Mouse (Mus musculus): Measurements from ENCODE around the gene Srrt. TPM values are rescaled to one million over a fixed set of nuclear protein-coding genes. Genes with fewer than 3 reads are reported as not detected.

Gene Srrt
- 326 and 333 TPM in 2 replicates for total RNA-seq (2017)

DNA sequence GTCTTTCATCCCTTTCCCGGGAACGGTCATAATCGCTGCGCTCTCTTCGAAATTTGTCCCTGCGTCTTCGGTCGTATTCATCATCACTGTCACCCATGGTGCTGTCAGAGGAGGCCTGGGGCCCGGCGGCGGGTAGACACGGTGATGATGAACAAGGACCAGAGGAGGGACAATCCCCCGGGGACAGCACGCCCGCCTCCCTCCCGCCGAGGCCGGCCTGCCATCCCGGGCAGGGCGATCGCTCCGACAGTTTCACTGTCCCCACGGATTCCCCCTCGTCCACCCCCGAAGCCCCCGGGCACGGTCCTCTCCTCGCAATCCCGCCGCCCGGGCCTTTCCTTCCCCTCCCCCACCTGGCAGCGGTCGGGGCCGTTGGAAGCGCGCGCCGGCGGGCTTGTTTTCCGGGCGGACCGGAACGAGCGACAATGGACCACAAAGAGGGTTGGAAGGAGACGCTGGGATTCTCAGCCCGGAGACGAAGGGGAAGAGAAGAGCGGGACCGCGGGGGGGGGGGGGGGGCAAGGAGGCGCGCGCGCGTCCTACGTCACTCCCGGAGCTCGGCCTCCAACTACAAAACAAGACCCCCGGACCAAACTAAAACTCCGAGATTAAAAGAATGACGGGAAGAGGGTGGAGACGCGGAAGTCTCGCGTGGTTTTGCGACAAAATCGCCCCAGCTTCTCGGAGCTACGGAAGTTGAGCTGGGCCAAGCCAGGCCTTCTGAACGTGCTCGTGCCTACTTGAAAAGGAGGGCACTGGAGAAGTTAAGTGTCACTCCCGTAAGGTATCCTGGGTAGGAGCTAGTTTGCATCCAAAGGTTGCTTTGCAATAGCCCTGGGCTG, at the start of gene Srrt:
Srrt (minus strand) TSS at position 604 of the 842 bp plus-strand sequence.
- peak; percentile 75 for ATAC-seq (ENCODE audit: extremely low read depth, insufficient number of reproducible peaks, low FRiP score, poor library complexity, severe bottlenecking)

DNA sequence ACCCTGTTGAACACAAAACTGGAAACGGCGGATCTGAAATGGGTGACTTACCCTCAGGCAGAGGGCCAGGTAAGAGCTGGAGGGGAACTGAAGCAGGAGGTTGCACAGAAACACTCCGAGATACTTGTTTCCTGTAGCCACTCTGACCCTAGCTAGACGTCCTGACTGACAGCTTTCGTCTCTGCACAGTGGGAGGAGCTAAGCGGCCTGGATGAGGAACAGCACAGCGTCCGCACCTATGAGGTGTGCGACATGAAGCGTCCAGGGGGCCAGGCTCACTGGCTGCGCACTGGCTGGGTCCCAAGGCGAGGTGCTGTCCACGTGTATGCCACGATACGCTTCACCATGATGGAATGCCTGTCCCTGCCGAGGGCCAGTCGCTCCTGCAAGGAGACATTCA, 46.6 kb upstream of the Srrt start:
- no peak for ATAC-seq (ENCODE audit: extremely low read depth, insufficient number of reproducible peaks, low FRiP score, poor library complexity, severe bottlenecking)

DNA sequence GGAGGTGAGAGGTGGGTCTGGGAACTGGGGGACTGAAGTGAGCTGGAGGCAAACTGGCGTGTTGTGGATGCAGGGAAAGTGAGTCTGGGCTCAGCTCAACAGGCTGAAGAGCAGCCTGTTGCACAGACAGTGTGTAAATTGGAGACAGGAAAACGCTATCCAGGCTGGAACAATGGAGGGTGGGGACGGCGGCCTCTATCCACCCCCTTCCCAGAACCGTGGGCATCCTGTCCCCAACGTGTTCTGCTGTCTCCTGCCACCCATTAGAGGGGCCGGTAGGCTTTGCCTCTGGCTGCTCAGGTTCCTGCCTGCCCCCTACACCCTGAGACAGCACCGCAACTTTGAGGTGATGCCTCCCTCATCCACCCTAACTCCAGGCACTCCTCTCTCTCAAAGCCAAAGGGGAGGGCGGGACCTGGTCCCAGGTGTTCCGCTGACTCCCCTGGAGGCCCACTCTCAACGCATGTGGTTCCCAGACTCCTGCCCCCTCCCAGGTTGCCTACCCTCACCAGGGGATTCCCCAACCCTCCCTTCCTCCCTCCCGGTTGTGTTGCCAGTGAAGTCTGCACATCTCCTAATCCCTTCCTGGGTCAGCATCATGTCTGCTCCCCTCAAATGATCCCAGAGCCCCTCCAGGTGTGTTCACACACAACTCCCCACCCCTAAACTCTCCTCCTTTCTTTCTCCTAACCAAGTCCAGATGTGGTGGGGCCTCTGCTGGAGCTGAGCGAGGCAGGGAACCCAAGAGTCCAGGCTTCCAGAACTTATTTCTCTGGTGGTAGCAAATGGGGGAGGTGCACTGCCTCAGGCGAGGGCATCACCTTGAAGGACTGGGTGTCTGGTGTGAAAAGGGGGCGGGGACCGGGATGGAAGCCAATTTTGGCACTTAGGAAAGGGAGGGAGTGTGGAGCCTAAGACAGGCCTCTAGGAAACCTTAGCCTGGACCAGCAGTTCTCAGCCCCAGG, 44.8 kb upstream of the Srrt start:
- ATAC-seq (ENCODE audit: extremely low read depth, insufficient number of reproducible peaks, low FRiP score, poor library complexity, severe bottlenecking): no peak

DNA sequence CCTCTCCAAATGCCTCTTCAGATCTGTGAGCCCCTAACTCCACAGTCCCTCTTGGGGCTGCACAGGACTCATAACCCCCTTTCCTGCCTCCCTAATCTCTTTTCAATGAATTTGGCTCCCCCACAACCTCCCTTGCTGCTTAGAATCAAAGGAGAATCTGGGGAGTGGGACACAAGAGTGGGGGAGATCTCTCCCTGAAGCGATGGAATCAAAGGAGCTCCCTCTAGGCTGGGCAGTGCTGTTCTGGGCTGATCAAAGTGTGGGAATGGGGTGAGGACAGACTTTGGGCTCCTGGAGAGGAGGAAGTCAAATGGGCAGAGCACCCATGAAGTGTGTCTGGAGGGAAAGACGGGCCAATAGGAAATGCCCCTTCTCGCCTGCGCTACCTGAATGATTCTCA, 43.9 kb upstream of the Srrt start:
- no peak for ATAC-seq (ENCODE audit: extremely low read depth, insufficient number of reproducible peaks, low FRiP score, poor library complexity, severe bottlenecking)

DNA sequence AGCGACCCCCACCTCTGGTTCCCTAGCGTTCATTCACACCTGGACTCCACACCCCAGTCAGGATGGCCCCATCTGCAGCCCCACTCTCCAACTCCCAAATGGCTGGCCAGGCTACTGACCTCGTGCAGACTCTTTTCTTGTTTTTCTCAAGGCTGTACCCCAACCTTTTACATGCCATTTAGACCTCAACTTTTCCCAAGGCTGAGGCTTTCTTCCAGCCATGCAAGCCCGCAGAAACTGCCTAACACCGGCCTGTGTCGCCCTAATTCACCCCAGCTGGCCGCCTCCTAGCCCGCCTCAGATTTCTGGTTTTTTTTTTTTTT, 43.5 kb upstream of the Srrt start:
- ATAC-seq (ENCODE audit: extremely low read depth, insufficient number of reproducible peaks, low FRiP score, poor library complexity, severe bottlenecking): no peak

DNA sequence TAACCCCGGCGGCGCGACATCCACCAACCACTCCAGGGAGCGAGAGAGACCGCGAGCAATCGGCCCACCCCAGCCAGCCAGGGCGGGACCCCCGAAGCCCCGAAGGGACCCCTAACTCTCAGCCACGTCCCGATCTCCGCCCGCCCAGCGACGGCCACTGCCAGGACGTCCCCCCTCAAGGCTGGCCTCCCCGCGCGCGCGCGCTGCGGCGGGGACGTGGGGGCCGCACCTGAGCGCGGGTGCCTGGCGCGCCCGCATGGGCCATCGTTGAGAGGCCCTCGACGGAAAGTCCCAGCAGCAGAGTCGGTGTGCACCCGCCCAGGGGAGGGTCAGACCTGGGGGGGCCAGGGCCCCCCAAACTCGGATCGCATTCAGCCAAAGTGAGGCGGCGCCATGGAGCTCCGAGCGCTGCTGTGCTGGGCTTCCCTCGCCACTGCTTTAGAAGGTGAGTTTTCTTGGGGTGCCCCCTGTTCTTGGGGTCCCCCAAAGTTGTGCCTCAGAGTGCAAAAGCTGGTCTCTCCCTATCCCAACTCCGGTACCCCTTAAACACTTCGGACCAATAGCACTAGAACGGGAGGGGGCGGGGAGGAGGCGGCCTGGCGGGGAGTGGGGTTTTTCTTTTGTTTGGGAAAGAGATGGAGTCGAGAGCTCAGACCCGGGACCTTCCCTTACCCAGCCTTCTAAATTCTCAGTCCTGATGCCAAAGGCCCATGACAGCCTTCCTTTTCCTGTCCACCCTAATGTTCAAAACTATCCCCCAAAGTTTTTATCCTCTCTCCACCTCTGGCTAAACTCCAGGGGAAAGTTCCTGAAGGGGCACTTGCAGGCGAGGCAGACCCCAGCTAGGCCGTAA, 43.0 kb upstream of the Srrt start:
- ATAC-seq (ENCODE audit: extremely low read depth, insufficient number of reproducible peaks, low FRiP score, poor library complexity, severe bottlenecking): no peak

DNA sequence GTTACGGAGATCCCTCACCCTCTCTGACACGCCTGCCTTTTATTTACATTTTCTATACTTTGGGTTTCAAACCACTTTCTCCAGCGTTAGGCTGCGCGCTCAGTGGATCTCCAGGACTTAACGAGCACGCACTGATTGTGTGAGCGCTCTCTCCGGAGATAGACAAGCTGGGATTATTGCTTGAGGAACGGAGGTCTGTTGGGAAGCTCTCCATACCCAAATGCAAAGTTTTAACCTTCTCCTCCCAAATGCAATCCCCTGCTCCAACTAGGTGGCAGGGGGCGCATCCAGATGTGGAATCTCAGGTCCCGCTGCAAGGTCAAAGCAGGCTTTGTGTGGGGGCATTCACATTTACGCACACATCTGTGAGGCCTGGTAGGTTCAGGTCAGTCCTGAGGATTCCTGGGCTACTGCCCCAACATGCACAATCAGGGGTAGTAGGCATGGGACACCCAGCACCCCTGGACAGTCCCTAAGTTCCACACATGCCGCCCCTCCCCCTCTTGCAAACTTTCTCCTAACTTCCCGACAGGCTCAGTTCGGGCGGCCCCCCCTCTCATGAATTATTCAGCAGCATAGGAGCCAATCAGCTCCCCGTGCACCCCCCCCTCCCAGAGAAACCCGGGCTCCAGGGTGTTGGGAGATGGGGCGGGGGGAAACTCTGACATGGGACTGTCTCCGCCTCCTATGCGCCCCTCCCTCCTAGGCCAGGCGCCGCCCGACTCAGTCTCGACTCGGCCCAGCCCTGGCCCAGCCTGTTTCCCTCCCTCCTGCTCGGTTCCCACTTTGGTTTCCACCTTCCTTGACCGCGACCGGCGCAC, 42.1 kb upstream of the Srrt start, which contains the start of gene Ephb4:
Ephb4 (plus strand) TSS at position 726 of the 821 bp plus-strand sequence.
- no peak for ATAC-seq (ENCODE audit: extremely low read depth, insufficient number of reproducible peaks, low FRiP score, poor library complexity, severe bottlenecking)

DNA sequence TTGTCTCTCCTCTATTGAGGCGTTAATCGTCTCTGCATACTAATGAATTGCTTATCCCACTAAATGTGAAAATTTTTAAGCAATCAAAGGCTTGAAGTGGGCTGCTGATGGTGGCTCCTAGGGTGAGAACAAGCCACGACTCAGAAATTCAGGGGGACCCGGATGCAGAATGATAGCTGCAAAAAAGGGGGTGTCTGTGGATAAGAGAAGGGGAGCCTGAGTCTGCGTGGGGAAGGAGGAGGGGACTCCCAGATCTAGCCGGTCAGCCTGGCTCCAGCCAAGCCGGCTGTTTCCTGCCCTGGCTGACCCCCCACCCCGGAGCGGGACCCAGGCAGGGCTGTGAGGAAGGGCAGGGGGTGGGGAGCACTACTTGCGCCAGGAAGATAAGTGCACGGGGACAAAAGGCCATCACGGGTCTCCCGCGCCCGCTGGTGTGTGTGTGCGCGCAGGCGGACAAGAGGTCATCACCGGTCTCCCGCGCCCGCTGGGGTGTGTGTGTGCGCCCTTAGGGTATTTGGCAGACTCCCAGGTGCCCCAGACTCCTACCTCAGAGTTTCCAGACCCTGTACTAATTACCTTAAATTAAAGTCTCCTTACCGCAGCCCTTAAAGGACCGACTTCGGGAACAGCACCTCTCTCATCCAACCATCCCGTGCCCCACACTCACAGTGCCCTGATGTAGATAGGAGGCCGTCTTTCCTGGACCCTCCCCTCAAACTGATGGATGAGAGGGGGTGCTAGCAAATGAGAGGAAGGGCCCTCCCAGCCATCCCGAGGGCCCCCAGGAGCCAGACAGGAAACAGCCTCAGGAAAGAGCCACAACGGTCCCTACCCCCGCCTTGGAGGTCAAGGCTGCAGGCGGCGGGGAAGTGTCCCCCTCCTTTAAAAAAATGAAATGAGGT, 41.3 kb upstream of the Srrt start:
- no peak for ATAC-seq (ENCODE audit: extremely low read depth, insufficient number of reproducible peaks, low FRiP score, poor library complexity, severe bottlenecking)

DNA sequence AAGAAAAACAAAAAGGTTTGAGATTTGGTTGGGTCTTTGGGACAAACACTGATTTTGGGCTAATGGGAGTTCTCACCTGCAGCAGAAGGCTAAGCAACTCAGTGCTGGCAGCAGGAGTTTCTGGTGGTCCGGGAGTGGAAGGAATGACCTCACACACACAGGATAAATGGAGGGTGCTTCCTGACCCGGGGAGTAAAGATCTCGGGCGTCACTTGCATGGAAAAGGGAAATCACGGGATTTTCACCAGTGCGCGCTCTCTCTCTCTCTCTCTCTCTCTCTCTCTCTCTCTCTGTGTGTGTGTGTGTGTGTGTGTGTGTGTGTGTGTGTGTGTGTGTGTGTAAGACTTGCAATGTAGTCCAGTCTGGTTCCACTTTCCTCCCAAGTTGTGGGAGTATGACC, 40.4 kb upstream of the Srrt start:
- ATAC-seq (ENCODE audit: extremely low read depth, insufficient number of reproducible peaks, low FRiP score, poor library complexity, severe bottlenecking): no peak

DNA sequence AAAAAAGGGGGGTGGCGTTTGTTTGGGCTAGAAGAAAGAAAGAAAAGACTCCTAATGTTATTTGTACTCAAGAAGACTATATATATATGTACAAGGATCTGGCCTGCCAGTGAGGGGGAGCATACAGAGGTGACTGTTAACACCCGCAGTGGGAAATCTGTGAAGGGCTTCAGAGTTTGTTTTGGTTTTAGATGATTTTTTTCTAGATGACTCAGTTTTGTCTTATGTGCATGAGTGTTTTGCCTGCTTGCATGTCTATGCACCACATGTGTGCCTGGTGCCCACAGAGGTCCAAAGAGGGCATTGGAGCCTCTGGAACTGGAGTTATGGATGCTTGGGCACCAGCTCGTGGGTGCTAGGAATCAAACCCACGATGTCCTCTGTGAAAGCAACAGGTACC, 39.5 kb upstream of the Srrt start:
- ATAC-seq (ENCODE audit: extremely low read depth, insufficient number of reproducible peaks, low FRiP score, poor library complexity, severe bottlenecking): no peak

DNA sequence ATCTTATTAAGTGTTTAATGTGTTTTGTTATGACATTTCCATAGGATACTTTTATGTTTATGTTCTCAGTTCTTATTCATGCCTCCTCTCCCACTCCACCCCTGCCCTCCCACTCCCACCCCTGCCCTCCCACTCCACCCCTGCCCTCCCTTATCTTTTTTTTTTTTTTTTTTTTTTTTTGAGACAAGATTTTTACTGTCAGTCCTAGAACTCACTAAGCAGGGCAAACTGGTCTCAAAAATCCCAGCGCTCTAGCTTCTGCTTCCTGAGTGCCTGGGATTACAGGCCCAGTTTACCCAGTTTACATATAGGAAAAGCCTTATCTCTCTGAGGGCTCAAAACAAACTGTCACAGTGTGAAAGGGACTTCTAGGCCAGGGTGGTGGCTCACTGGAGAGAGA, 38.9 kb upstream of the Srrt start:
- ATAC-seq (ENCODE audit: extremely low read depth, insufficient number of reproducible peaks, low FRiP score, poor library complexity, severe bottlenecking): no peak

DNA sequence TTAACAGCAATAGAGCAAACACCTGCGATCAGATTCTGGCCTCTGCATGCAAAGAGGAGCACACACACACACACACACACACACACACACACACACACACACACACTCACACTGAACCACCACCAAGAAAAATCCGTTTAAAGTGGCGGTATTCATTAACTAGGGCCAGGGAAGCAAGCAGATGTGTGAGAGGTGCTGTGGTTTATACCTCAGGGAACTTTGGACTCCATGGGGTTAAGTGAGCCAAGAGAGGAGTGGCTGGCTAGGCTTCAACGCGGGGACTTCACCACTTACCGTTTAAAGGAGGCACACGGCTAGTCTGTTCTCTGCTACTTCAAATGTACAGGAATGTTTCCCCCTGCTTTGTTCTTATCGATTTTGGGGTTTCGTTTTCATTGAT, 38.3 kb upstream of the Srrt start:
- no peak for ATAC-seq (ENCODE audit: extremely low read depth, insufficient number of reproducible peaks, low FRiP score, poor library complexity, severe bottlenecking)

DNA sequence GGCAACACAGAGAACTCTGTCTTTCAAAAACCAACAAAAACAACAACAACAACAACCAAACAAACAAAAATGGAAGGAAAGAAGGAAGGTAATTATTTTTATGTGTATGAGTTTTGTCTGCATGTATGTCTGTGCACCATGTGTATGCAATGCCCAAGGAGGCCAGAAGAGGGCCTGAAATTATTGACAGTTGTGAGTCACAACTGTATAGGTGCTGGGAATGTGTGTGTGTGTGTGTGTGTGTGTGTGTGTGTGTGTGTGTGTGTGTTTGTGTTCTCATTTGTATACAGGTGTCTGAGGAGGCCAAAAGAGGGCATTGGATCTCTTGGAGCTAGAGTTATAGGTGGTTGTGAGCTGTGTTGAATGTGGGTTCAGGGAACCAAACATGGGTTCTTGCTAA, 36.4 kb upstream of the Srrt start:
- ATAC-seq (ENCODE audit: extremely low read depth, insufficient number of reproducible peaks, low FRiP score, poor library complexity, severe bottlenecking): no peak

DNA sequence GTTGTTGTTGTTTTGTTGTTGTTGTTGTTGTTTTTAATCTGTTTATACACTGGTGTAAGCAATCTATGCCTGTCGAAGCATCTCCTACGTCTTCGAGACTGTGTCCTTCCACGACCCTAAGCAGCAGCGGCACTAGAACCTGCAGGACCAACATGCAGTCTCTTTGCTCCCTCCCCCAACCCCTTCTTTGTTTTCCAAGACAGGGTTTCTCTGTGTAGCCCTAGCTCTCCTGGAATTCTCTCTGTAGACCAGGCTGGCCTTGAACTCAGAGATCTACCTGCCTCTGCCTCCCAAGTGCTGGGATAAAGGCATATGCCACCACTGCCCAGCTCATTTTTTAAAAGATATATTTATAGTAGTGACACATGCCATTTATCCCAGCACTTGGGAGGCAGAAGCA, 35.9 kb upstream of the Srrt start:
- no peak for ATAC-seq (ENCODE audit: extremely low read depth, insufficient number of reproducible peaks, low FRiP score, poor library complexity, severe bottlenecking)

DNA sequence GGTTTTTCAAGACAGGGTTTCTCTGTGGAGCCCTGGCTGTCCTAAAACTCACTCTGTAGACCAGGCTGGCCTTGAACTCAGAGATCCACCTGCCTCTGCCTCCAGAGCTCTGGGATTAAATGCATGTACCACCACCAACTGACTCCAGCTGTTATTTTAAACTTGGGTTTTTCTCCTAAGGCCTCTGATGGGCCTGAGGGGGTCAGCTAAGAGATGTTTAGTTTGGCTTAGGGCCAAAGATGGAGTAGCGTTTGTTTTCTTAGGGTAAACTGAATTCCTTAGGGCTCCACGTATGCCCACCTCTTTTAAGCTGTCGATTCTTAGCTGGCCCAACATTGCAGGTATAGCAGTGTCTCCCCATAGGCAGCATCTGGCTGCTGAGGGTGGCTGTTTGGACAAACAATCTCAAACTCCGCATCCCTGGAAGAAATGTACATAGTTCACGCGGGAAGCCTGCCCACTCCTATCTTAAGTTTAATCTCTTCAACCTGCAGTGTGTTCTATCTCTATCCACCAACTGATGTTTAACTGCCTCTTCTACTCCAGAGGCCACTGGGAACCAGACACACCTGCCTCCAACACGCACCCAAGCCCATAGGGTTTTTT, 35.0 kb upstream of the Srrt start:
- no peak for ATAC-seq (ENCODE audit: extremely low read depth, insufficient number of reproducible peaks, low FRiP score, poor library complexity, severe bottlenecking)

DNA sequence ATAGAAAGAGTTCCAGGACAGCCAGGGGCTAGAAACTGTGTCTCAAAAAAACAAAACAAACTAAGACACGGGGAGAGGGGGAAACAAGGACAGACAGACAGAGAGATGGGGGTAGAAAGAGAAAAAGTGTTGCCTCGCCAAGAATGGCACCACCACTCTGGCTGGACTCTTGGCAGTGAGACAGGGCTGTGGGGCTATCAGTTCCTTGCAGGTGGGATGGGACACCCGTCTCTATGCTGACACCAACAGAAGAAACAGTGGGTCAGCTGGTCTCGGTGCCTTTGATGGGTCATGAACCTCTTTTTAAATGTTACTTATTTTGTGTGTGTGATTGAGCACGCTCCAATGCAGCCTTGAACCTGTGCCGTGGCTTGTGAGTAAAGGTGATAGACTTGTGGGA, 32.7 kb upstream of the Srrt start:
- no peak for ATAC-seq (ENCODE audit: extremely low read depth, insufficient number of reproducible peaks, low FRiP score, poor library complexity, severe bottlenecking)

Data from neutrophil, adult 5-6 weeks (primary cell).